In genomic region chr13:63046206-63047020, GRCm38 (mm10) we compare ENCODE assay signal across 8 mouse cellular contexts.
DNase-seq lines count a peak whose midpoint lies in the region; ATAC-seq and TF ChIP-seq lines count a peak whose summit lies in the region.

No protein-coding gene starts in this region.

- peak; percentile 51 to 69 for DNase-seq in urinary bladder, adult 18-20 months (ENCODE audit: low spot score in 2 of 2)
- no peak for DNase-seq in urinary bladder, postnatal 10 days (ENCODE audit: low spot score)
- DNase-seq in embryo, embryonic 10.5 days (ENCODE audit: low spot score): peak; percentile 89
- DNase-seq in gastrocnemius, postnatal 36 days: peak; percentile 63 to 71
- DNase-seq in kidney, adult 8-10 months: peak; percentile 71 to 82
- peak; percentile 81 for DNase-seq in limb, embryonic 11.5 days (ENCODE audit: low spot score)

- no peak for TF ChIP-seq POLR2A in myocyte (IDR thresholded peaks at IDR 0.05; ENCODE audit: insufficient read length, low read depth)

- H3K27me3 ChIP-seq in limb, embryonic 11.5 days (ENCODE audit: control insufficient read depth, insufficient read depth, low read length): no peaks in the 10 kb centered on the region
- no peaks in the 10 kb centered on the region for H3K27me3 ChIP-seq in myocyte (ENCODE audit: control insufficient read depth, insufficient read depth, insufficient read length)
- H3K27me3 ChIP-seq in stomach, embryonic 16.5 days (ENCODE audit: control insufficient read depth, insufficient read depth, low read length): no peaks in the 10 kb centered on the region

- peaks cover 3% of the 10 kb centered on the region for H3K79me2 ChIP-seq in myocyte (ENCODE audit: control insufficient read depth, insufficient read depth)

- ATAC-seq in limb, embryonic 11.5 days (ENCODE audit: insufficient number of reproducible peaks, low FRiP score, low TSS enrichment, low read depth): peak; percentile 77; the same call in 1 of the 2 replicates
- peak; percentile 89 for ATAC-seq in stomach, embryonic 16.5 days (ENCODE audit: insufficient read depth, low FRiP score)

- 44% methylated on average over 7 of the region's 7 CpGs for WGBS in limb, embryonic 11.5 days
- 29% methylated on average over 7 of the region's 7 CpGs for WGBS in stomach, embryonic 16.5 days

- no peaks in the 10 kb centered on the region for H3K36me3 ChIP-seq in limb, embryonic 11.5 days (ENCODE audit: control insufficient read depth, insufficient read depth, low read length)
- no peaks in the 10 kb centered on the region for H3K36me3 ChIP-seq in myocyte (ENCODE audit: control insufficient read depth, insufficient read depth)
- H3K36me3 ChIP-seq in stomach, embryonic 16.5 days (ENCODE audit: control insufficient read depth, insufficient read depth, low read length): no peaks in the 10 kb centered on the region

- intact Hi-C loops in gastrocnemius, postnatal 36 days (cut with DNase I): loop anchor here (2.0 to 5.0 kb wide), 2 partner anchors 191 to 286 kb away; no protein-coding TSS in a partner anchor

- H3K4me3 ChIP-seq in limb, embryonic 11.5 days (ENCODE audit: low read depth, low read length): no peak overlapping the region
- H3K4me3 ChIP-seq in myocyte: no peak overlapping the region
- no peak overlapping the region for H3K4me3 ChIP-seq in stomach, embryonic 16.5 days (replicated peaks; ENCODE audit: low read length)

- H3K27ac ChIP-seq in limb, embryonic 11.5 days (replicated peaks; ENCODE audit: low read depth, low read length): no peak overlapping the region
- peak overlapping the region; percentile 3; the same call in 1 of the 2 replicates for H3K27ac ChIP-seq in stomach, embryonic 16.5 days (ENCODE audit: low read length)

- H3K9me3 ChIP-seq in limb, embryonic 11.5 days (ENCODE audit: control insufficient read depth, low read length): no peaks in the 10 kb centered on the region
- H3K9me3 ChIP-seq in stomach, embryonic 16.5 days (replicated peaks; ENCODE audit: control insufficient read depth, low read length): no peaks in the 10 kb centered on the region

- no peak overlapping the region for H3K9ac ChIP-seq in limb, embryonic 11.5 days (ENCODE audit: low read length)
- no peak overlapping the region for H3K9ac ChIP-seq in stomach, embryonic 16.5 days (ENCODE audit: low read length)

- no peak overlapping the region for H3K4me2 ChIP-seq in limb, embryonic 11.5 days (ENCODE audit: low read depth, severe bottlenecking)
- peak overlapping the region; percentile 53 for H3K4me2 ChIP-seq in myocyte (ENCODE audit: low read depth)
- no peak overlapping the region for H3K4me2 ChIP-seq in stomach, embryonic 16.5 days (ENCODE audit: low read depth, low read length)

- no peak overlapping the region for H3ac ChIP-seq in myocyte (ENCODE audit: control insufficient read depth, insufficient read length)

- peaks cover 6% of the 10 kb centered on the region; the same call in 1 of the 2 replicates for H3K4me1 ChIP-seq in limb, embryonic 11.5 days (ENCODE audit: control insufficient read depth, insufficient read depth, low read length)
- 0 out of 2 replicates have a peak, but pooled peaks cover 3% of the 10 kb centered on the region for H3K4me1 ChIP-seq in stomach, embryonic 16.5 days (ENCODE audit: control insufficient read depth, insufficient read depth, low read length)

TF ChIP-seq in myocyte, 11 proteins besides CTCF, POLR2A, EP300 and RAD21:
- TF ChIP-seq USF1 (IDR thresholded peaks at IDR 0.05; ENCODE audit: low read depth) (no peak), MYOD1 (IDR thresholded peaks at IDR 0.05; ENCODE audit: control insufficient read depth in 1 of 3, insufficient read length in 2 of 3, low read depth in 2 of 3) (peak in 1 of 3 experiments; percentile 9)
